Mouse (Mus musculus) right cerebral cortex, postnatal 36 days (tissue): ENCODE results near the gene AC109138.7.
A peak's percentile ranks its signal among the peaks of the same experiment; 100 is the strongest.
"Not testable (repeated sequence)": the region's sequence is repeated elsewhere in the genome, so short reads cannot be mapped to it uniquely, and the experiment has no call there.

Experiments used
- DNase-seq, 2 experiments: peaks; one replicate each; pipeline ENCODE4 v3.0.0; 2022; ENCODE audit warnings: low spot score in 2 of 2, mixed read lengths in 1 of 2

The AC109138.7 gene

GRCm38 (mm10) chr19:4247010-4247409 lies 32.9 kb downstream of the AC109138.7 start:
- DNase-seq: no peak

- DNase-seq: not testable (repeated sequence)
Measured at GRCm38 (mm10) chr19:4248683-4249082, 34.5 kb downstream of the AC109138.7 start.

DNA sequence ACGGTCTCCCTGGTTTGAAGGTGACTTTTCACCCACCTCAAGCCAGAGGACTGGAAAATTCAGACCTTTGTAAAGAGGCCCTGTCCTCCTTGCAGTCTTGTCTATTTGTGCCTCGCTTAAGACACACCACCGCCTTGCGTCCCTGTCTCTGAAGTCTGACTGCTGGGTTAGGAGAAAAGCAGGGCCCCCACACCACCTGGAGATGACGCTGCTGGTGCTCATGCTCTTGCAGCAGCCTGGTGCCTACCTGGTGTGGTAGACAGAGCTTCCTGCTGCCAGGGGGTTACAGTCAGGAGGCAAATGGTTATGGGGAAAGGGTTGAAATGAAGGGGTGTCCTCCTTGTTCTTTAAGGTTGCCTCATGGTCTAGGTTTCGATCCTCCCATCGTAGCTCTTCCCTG lies 40.1 kb downstream of the AC109138.7 start:
- DNase-seq: no peak

DNA sequence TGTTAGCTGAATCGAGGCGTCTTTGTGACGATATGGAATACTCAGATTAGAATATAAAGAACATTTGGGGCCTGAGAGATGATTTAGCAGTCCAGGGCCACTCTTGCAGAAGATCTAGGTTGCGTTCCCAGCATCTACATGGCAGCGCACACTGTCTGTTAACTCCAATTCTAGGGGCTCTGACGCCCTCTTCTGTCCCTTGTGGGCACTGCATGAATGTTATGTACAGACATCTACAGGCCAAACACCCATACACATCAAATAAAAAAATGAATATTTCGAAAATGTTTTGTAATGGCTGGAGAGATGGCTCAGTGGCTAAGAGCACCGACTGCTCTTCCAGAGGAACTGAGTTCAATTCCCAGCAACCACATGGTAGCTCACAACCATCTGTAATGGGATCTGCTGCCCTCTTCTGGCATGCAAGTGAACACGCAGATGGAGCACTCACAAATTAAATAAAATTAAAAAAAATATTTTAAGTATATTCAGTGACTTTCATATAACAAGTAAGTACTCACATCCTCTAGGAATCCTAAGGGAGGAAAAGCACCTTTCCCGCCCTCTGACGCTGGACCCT lies 41.5 kb downstream of the AC109138.7 start:
- DNase-seq: no peak

GRCm38 (mm10) chr19:4257216-4257896 lies 43.2 kb downstream of the AC109138.7 start:
- DNase-seq: peak; percentile 86 to 90

DNA sequence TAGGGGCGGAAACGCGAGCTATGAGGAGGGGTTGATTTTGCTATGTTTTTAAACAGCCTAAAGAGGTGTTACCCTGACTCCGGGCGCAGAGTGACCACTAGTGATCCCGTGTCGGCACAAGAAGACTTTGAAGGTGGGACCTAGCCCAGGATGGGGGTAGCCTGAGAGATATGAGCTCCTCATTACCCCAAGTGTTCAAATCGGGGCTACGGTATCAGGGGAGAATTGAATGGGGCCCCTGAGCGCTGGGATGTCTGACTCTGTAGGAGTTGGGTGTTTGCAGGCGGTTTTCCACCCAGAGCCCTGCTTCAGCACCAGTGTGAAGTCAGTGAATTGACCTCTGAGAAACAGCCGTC lies 43.7 kb downstream of the AC109138.7 start:
- no peak for DNase-seq

DNA sequence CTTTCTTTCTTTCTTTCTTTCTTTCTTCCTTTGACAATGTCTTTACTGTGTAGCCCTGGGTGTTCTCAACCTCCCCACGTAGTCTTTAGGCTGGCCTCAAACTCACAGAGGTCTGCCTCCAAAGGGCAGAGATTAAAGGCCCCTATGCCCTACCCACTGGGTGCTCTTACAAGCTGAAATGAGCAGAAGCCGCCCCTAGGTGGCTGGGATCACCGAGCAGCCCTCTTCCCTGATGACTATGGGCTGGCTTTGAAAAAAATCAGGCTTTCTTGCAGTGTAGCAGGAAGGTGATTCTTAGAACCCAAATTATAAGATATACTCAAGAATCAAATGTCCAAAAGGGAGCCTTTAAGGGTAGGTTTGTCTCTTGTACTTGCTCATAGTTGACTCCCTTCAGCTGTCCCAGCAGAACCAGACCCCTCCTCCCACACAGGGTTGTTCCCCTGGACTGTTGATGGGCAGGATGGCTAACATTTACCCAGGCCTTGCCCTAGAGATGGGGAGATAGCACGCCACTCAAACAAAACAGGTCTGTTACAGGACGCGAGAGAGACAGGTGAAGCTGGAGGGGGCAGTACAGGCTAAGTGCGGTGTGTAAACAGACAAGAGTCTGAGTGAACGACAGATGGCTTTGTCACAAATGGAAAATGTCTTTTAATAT lies 47.0 kb downstream of the AC109138.7 start:
- DNase-seq: no peak

DNA sequence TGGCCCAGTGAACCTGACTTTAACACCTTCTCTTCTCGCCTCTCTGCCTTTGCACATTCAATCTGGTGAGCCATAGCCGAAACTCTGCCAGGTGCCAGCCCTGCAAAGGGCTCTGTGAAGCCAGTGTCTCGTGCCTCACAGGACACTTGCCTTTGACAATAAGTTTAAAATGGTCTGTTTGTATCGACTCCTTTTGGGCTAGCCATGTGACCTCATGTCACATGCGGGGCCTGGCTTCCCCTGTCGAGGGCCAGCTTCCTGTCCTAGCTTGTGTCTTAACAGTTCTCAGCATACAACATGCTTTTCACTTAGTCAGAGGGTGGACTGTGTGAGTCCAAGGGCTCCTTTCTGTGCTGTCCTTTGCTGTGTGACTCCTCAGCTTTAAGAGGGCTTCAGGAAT lies 48.6 kb downstream of the AC109138.7 start:
- no peak for DNase-seq

DNA sequence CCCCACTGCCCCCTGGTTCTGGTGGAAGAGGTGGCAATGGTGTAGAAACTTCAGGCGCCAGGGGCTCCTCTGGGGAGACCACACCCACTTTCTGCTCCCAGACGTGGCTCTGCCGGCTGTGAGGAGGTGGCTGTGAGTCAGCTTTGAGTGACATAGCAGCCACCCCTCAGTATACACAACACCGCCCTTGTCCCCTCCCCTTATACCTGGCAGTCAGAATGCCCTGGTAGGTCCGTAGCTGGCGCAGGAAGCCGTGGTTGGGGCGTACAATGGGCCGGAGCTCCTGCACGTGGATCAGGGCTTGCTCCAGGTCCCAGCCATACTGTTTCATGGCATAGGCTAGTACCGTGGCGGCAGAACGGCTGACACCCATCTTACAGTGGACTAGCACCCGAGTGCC lies 49.5 kb downstream of the AC109138.7 start:
- no peak for DNase-seq

GRCm38 (mm10) chr19:4264171-4264780 lies 50.1 kb downstream of the AC109138.7 start:
- no peak for DNase-seq

DNA sequence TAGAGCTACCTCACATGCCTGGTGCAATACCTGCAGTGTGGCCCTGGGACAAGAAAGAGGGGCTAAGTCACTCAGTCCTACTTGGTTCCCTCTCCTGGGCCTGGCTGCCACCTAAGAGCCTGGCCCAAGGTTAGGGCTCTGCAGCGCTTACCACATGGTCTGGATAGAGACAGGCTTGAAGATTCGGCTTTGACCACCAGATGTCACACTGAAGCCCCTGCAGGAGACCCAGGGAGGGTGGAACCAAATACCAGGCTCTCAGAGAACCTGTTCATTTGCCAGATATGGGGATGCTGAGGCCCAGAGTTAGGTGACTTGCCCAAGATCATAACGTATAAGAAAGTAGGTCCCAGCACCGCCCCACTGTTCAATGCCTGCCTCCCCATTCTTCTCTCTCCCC lies 51.8 kb downstream of the AC109138.7 start:
- DNase-seq: no peak

- peak; percentile 64 to 75 for DNase-seq
Measured at GRCm38 (mm10) chr19:4268566-4269361, 54.6 kb downstream of the AC109138.7 start, which contains the start of gene Ssh3. Gene Ssh3 (minus strand): TSS chr19:4269180.

DNA sequence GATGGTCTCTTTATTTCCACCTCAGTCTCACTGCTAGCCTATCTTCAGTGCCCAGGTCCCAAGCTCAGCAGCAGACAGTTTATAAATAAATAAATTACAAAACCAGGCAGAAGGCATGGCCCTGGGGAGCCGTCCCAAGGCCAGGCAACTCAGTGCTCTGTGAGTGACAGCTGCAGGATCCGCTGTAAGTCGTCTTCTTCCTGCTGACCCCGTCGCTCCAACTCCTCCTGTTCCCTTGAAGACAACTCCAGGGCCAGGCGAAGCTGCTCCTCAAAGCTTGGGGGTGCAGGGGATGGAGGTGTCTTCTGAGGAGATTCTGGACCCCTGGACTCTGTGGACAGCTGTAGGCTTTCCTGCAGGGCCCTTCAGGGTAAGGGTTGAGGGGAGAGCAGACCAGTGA lies 56.0 kb downstream of the AC109138.7 start:
- DNase-seq: no peak

- no peak for DNase-seq
Measured at GRCm38 (mm10) chr19:4270972-4271371, 56.8 kb downstream of the AC109138.7 start.

DNA sequence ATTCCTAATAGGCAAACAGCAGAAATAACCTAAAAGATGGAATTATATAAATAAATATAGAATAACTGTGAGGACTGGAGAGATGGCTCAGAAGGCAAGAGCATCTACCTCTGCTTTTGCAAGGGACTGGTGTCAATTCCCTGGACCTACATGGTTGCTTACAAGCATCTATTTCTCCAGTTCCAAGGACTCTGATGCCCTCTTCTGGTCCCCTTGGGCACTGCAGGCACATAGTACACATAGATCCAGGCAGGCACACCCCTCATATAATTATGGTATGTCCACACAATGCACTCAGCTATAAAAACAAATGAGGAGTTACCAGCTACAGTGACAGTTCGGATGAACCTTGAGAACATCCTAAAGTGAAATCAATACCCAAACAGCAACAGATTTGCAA lies 65.3 kb downstream of the AC109138.7 start:
- DNase-seq: no peak

DNA sequence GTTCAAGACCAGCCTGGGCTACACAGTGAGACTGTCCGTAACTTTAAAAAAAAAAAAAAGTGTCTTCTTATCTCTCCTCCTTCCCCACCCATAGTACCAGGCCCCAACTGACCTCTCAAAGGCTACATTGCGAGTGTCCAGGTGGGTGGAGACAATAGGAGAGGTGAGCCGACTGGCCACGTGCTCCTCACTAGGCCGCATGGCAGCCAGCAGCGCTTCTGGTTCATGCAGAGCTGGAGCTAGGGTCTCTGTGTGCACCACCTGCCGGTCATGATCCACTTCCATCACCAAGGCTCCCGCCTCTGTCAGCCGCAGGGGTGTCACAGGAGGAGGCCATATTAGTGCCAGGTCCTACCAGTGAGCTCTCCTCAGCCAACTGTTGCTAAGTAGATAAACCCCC lies 66.3 kb downstream of the AC109138.7 start:
- no peak for DNase-seq
